Mouse (Mus musculus) neural tube, embryonic 13.5 days (tissue): ENCODE data around the gene Atrx. TPM values are rescaled to one million over a fixed set of nuclear protein-coding genes. Genes with fewer than 3 reads are reported as not detected.
A peak's percentile ranks its signal among the peaks of the same experiment; 100 is the strongest.
"Not testable (repeated sequence)": the region's sequence is repeated elsewhere in the genome, so short reads cannot be mapped to it uniquely, and the experiment has no call there.

ENCODE experiments used
- ATAC-seq: fragments of 200-750 bp; cut with Nextera tagmentation; 2 replicates; pipeline ENCODE4 v1.8.0; 2017; ENCODE audit warnings: low read depth, mild to moderate bottlenecking, moderate TSS enrichment, moderate library complexity
- H3K27ac ChIP-seq: fragments of 300-500 bp; sonication (generic); replicated peaks from 2 replicates; pipeline ENCODE4 v1.5.1; 2015; ENCODE audit warnings: moderate library complexity, mild to moderate bottlenecking, inconsistent platforms
- H3K27me3 ChIP-seq: fragments of 300-500 bp; sonication (generic); 2 replicates; pipeline ENCODE4 v1.6.1; 2015; ENCODE audit warnings: mild to moderate bottlenecking, inconsistent platforms
- H3K36me3 ChIP-seq: fragments of 300-500 bp; sonication (generic); 2 replicates; pipeline ENCODE4 v1.6.1; 2015; ENCODE audit warnings: mild to moderate bottlenecking, inconsistent platforms
- H3K4me1 ChIP-seq: fragments of 300-500 bp; sonication (generic); replicated peaks from 2 replicates; pipeline ENCODE4 v1.6.1; 2015; ENCODE audit warnings: inconsistent platforms
- H3K4me2 ChIP-seq: fragments of 300-500 bp; sonication (generic); 2 replicates; pipeline ENCODE4 v1.6.1; 2015; ENCODE audit warnings: inconsistent platforms, mild to moderate bottlenecking, moderate library complexity
- H3K4me3 ChIP-seq: fragments of 300-500 bp; sonication (generic); 2 replicates; pipeline ENCODE4 v1.5.1; 2015; ENCODE audit warnings: mild to moderate bottlenecking, inconsistent platforms
- H3K9ac ChIP-seq: fragments of 300-500 bp; sonication (generic); 2 replicates; pipeline ENCODE4 v1.6.1; 2015; ENCODE audit warnings: moderate library complexity, mild to moderate bottlenecking, inconsistent platforms
- H3K9me3 ChIP-seq: fragments of 300-500 bp; sonication (generic); 2 replicates; pipeline ENCODE4 v1.6.1; 2016; ENCODE audit warnings: inconsistent platforms
- WGBS: fragments of 180-500 bp; shearing (Covaris S2); methylation state at CpG from one replicate; pipeline ENCODE4 v1.1.7; 2015; 5-methylcytosine and 5-hydroxymethylcytosine counted together
- polyA plus RNA-seq: library from polyadenylated mRNA; unstranded; fragments of >200 nt; fragmentation: Nextera tagmentation; extraction: Ambion mirVana; gene quantifications from 2 replicates; pipeline ENCODE4 v1.2.1, GENCODE M21; 2015

The Atrx gene
- polyA plus RNA-seq, 1 experiment from 2014 or later = 197 TPM

DNA sequence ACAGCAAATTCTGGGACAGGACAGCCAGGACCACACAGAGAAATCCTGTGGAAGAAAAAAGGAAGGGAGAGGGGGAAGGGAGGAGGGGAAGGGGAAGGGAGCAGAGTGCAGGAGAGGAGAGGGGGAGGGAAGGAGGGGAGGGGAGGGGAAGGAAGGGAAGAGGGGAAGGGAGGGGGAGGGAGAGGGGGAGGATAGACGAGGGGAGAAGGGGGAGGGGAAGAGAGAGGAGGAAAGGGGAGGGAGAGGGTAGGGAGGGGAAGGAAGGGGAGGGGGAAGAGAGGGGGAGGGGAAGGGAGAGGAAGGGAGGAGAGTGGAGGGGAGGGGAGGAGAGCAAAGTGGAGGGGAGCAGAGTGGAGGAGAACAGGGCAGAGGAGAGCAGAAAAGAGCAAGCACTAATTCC lies 5.3 kb downstream of the Atrx start:
- no peaks in the 10 kb centered on the region for H3K36me3 ChIP-seq
- no peaks in the 10 kb centered on the region for H3K9me3 ChIP-seq
- H3K4me3 ChIP-seq = no peak overlapping the region
- H3K9ac ChIP-seq = no peak overlapping the region
- no peak overlapping the region for H3K27ac ChIP-seq
- no peaks in the 10 kb centered on the region for H3K27me3 ChIP-seq
- no peak overlapping the region for H3K4me2 ChIP-seq
- peaks cover 18% of the 10 kb centered on the region for H3K4me1 ChIP-seq
- no peak for ATAC-seq
- WGBS = no CpG with 5 or more reads among the region's 1 CpGs

DNA sequence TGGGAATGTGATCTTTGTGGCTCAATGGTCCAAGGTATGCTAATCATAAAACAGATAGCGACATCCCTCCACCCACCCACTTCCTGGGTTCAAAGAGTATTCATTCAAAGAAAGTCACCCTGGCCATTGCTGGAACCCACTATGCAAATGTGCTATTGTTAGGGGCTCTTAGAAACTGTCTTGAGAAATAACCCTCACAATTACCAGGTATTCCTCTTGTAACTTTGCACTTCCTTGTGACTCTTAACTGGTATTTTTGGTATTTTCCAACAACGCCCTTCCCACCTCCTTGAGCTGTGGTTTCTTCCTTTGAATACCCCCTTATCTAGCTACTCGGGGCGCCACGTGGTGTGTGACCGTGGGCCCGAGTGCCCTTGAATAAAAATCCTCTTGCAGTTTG lies 6.2 kb downstream of the Atrx start:
- H3K9ac ChIP-seq, H3K27ac ChIP-seq, H3K36me3 ChIP-seq, ATAC-seq, H3K4me3 ChIP-seq, H3K4me2 ChIP-seq, H3K27me3 ChIP-seq, H3K9me3 ChIP-seq: not testable (repeated sequence)
- peaks cover 18% of the 10 kb centered on the region for H3K4me1 ChIP-seq
- 84% methylated on average over 7 of the region's 7 CpGs for WGBS

DNA sequence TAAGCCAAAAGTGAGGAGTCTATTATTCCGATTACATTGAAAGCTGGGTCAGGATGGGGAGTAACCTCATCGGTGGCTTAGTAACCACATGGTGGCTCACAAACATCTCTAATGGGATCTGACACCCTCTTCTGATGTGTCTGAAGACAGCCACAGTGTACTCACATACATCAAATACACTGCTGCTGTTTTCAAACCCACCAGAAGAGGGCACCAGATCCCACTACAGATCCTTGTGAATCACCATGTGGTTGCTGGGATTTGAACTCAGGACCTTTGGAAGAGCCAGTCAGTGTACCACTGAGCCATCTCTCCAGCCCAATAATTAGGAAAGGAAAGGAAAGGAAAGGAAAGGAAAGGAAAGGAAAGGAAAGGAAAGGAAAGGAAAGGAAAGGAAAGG lies 7.8 kb downstream of the Atrx start:
- ATAC-seq = no peak
- H3K9ac ChIP-seq = no peak overlapping the region
- no peaks in the 10 kb centered on the region for H3K36me3 ChIP-seq
- H3K27me3 ChIP-seq = no peaks in the 10 kb centered on the region
- H3K4me1 ChIP-seq = peaks cover 6% of the 10 kb centered on the region; the same call in 1 of the 2 replicates
- H3K4me3 ChIP-seq = no peak overlapping the region
- H3K4me2 ChIP-seq = no peak overlapping the region
- H3K27ac ChIP-seq = no peak overlapping the region
- no peaks in the 10 kb centered on the region for H3K9me3 ChIP-seq
- 81% methylated on average over 2 of the region's 2 CpGs for WGBS

DNA sequence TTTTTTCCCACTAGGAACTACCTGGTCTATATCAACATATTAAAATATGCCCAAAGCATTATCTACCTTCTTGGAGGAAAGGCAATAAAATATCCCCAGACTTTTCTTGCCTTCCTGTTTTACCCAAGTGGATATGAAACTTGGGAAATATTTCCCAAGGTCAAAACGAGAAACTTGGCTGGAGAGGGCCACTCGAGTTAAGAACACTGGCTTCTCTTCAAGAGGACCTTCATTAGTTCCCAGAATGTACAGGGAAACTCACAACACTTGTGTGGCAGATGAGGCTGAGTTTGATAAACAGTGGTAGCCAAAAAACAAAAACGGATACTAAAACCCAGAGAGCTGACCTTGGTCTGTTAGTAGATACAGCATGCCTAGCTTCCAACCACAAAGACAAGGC lies 17.5 kb downstream of the Atrx start:
- 90% methylated on average over 3 of the region's 3 CpGs for WGBS

DNA sequence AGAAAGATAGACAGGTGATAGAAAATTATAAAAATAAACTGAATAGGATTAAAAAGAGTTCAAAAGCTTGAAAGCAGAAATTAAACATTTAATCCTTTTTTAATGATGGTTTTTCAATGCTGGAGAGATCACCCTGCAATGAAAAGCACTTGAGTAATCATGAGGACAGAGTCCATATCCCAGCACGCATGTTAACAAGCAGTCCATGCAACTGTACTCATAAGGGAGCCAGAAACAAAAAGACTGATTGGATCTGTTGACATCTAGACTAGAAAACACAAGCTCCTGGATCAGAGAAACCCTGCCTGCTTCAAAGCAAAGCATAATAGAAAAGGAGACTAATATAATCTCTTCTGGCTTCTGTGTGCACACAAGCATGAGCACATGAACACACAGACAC lies 27.6 kb downstream of the Atrx start:
- Histone ChIP-seq H3K27me3 (no peaks in the 10 kb centered on the region), H3K9me3 (no peaks in the 10 kb centered on the region), H3K4me1 (no peaks in the 10 kb centered on the region), H3K9ac (no peak overlapping the region), H3K36me3 (no peaks in the 10 kb centered on the region), H3K4me3 (no peak overlapping the region), H3K4me2 (no peak overlapping the region), H3K27ac (no peak overlapping the region)
- no peak for ATAC-seq
- WGBS = 81% methylated on average over 1 of the region's 1 CpGs

More for the DNA sequence above, 17.5 kb downstream of the Atrx start:
- no peak overlapping the region for H3K9ac ChIP-seq
- H3K4me2 ChIP-seq = no peak overlapping the region
- no peak overlapping the region for H3K4me3 ChIP-seq
- no peaks in the 10 kb centered on the region for H3K27me3 ChIP-seq
- no peak overlapping the region for H3K27ac ChIP-seq
- no peaks in the 10 kb centered on the region for H3K36me3 ChIP-seq
- ATAC-seq = no peak
- H3K9me3 ChIP-seq = no peaks in the 10 kb centered on the region
- H3K4me1 ChIP-seq = no peaks in the 10 kb centered on the region

DNA sequence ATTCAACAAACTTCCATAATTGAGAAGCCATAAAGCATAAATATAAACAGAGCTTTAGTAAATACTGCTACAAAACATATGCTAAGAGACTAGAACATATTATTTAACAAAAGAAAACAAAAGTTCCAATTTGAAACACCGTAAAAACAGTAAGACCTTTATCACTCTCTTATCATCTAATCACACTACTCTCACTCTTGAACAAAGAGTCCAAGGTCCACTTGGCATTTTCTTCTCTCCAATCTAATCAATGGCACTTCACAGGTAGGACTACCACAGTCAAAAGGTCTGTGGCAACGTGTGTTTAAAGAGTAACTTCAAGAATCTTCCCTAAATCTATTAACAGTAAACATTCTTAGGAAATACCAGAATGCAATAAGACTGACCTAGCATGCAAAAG lies 42.3 kb downstream of the Atrx start:
- H3K9ac ChIP-seq = no peak overlapping the region
- no peaks in the 10 kb centered on the region for H3K27me3 ChIP-seq
- 87% methylated on average over 2 of the region's 2 CpGs for WGBS
- ATAC-seq = no peak
- H3K9me3 ChIP-seq = no peaks in the 10 kb centered on the region
- H3K4me3 ChIP-seq = no peak overlapping the region
- H3K4me2 ChIP-seq = no peak overlapping the region
- H3K27ac ChIP-seq = no peak overlapping the region
- no peaks in the 10 kb centered on the region for H3K4me1 ChIP-seq
- 0 out of 2 replicates have a peak, but pooled peaks cover 3% of the 10 kb centered on the region for H3K36me3 ChIP-seq

DNA sequence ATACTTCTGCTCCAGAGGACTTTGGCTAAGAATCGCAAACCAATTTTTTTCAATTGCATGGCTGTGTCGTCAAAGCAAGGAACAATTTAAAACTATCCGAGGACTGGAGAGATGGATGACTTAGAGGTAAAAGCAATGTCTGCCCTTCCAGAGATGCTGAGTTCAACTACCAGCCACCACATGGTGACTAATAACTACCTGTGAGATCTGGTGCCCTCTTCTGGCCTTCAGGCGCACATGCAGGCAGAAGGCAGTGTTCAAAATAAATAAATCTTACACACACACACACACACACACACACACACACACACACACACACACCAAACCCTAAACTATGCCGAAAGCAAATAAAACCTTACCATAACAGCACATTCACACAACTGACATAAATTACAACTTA lies 64.8 kb downstream of the Atrx start:
- Histone ChIP-seq H3K27me3 (no peaks in the 10 kb centered on the region), H3K27ac (no peak overlapping the region), H3K4me1 (no peaks in the 10 kb centered on the region), H3K4me2 (no peak overlapping the region), H3K9me3 (no peaks in the 10 kb centered on the region), H3K36me3 (peaks cover 10% of the 10 kb centered on the region; the same call in 1 of the 2 replicates), H3K4me3 (no peak overlapping the region), H3K9ac (no peak overlapping the region)
- 91% methylated on average over 5 of the region's 5 CpGs for WGBS
- no peak for ATAC-seq

DNA sequence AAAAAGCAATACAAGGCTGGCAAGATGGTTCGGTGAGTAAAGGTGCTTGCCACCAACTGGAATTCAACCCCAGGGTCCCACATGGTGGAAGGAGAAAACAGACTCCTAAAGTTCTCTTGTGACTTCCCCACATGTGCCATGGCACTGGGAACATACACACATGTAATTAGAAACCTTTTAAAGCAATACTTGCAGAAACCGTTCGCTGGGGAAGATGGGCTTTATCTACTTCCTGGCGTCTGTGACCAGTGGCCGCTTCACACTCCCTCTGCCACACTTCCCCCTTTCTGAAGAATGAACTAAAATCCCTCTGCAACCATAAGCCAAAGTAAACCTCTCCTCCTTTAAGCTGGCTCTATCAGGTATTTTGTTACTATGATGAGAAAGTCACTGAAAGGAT lies 104.7 kb downstream of the Atrx start:
- Histone ChIP-seq H3K27me3 (0 out of 2 replicates have a peak, but pooled peaks cover 3% of the 10 kb centered on the region), H3K4me2 (no peak overlapping the region), H3K4me3 (no peak overlapping the region), H3K27ac (no peak overlapping the region), H3K4me1 (no peaks in the 10 kb centered on the region), H3K9ac (no peak overlapping the region), H3K9me3 (no peaks in the 10 kb centered on the region), H3K36me3 (peaks cover 14% of the 10 kb centered on the region; the same call in 1 of the 2 replicates)
- ATAC-seq = no peak
- WGBS = 92% methylated on average over 5 of the region's 5 CpGs

DNA sequence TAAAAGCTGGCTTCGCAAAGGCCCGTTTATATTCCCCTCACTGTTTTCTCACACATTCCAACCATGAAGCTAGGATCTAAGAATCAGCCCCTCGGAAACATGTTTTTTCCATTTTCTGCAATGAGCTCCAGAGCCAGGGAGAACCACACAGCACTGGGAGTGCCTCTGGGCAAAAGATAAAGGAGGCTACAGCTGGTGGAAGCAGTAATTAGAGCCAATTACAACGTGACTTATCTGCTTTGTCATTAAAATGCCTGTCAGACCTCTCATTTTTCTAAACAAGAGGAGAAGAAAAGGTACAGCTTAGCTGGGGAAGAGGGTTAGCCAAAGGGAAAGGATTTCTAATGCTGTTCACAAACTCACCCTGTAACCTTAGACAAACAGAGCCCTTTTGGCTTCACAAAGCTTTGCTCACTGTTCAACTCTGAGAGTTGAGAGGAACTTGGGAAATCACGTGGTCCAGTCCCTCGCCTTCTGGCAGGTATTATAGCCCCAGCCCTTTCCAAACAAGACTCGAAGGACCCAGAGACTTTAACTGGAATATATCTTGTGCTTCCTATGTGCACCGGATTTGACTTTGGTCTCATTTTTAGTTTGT lies 134.3 kb downstream of the Atrx start:
- 0 out of 2 replicates have a peak, but pooled peaks have one; percentile 43 for ATAC-seq
- 52% methylated on average over 8 of the region's 8 CpGs for WGBS
- no peak overlapping the region for H3K27ac ChIP-seq

DNA sequence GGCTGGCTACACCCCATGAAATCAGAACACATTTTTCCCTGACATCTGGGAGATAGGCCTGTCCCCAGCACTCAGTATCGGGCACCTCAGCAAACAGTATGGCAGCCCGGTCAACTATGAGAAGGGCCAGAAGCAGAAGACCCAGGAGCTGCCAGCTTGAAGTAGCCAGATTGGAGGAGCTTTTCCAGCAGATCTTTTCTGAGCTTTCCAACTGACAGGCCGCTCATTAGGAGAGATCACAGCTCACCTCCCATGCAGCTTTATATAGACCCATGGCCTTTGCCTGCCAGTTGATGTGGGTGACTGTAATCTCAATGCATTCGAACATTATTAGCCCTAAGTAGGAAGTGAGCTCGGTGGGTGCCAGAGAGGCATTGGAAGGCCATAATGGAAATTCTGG lies 155.9 kb downstream of the Atrx start:
- no peak overlapping the region for H3K4me2 ChIP-seq
- no peaks in the 10 kb centered on the region for H3K36me3 ChIP-seq
- WGBS = 86% methylated on average over 5 of the region's 5 CpGs
- no peak for ATAC-seq
- H3K27me3 ChIP-seq = peaks cover 15% of the 10 kb centered on the region
- no peaks in the 10 kb centered on the region for H3K4me1 ChIP-seq
- H3K9ac ChIP-seq = no peak overlapping the region
- no peak overlapping the region for H3K27ac ChIP-seq
- no peak overlapping the region for H3K4me3 ChIP-seq
- H3K9me3 ChIP-seq = no peaks in the 10 kb centered on the region

More for the DNA sequence above, 134.3 kb downstream of the Atrx start:
- no peak overlapping the region for H3K9ac ChIP-seq
- H3K9me3 ChIP-seq = no peaks in the 10 kb centered on the region
- no peak overlapping the region for H3K4me3 ChIP-seq
- peaks cover 15% of the 10 kb centered on the region; the same call in 1 of the 2 replicates for H3K27me3 ChIP-seq
- peaks cover 4% of the 10 kb centered on the region; the same call in 1 of the 2 replicates for H3K36me3 ChIP-seq
- no peaks in the 10 kb centered on the region for H3K4me1 ChIP-seq
- H3K4me2 ChIP-seq = no peak overlapping the region

DNA sequence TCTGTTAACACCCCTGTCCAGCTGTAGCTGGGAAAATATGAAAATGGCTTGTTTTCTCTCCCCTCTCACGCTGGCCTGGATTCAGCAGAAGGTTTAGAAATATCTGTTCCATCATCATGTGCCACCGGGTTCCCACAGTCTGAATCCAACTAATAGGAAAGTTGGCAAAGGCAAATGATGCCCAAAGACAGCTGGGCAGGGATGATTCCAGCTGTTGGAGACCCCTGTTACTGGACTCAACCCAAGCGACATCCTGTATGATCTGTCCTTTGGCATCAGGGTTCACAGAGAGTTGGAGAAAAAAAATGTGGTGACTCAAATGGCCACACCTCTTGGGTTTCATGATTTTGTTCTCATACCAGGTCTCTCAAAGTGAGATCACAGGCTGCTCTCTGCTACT lies 161.3 kb downstream of the Atrx start:
- H3K9me3 ChIP-seq = no peaks in the 10 kb centered on the region
- H3K4me1 ChIP-seq = peaks cover 17% of the 10 kb centered on the region
- H3K27ac ChIP-seq = no peak overlapping the region
- no peak overlapping the region for H3K9ac ChIP-seq
- no peak for ATAC-seq
- no peaks in the 10 kb centered on the region for H3K36me3 ChIP-seq
- peaks cover 57% of the 10 kb centered on the region for H3K27me3 ChIP-seq
- no peak overlapping the region for H3K4me3 ChIP-seq
- WGBS = 71% methylated on average over 3 of the region's 3 CpGs
- H3K4me2 ChIP-seq = no peak overlapping the region

DNA sequence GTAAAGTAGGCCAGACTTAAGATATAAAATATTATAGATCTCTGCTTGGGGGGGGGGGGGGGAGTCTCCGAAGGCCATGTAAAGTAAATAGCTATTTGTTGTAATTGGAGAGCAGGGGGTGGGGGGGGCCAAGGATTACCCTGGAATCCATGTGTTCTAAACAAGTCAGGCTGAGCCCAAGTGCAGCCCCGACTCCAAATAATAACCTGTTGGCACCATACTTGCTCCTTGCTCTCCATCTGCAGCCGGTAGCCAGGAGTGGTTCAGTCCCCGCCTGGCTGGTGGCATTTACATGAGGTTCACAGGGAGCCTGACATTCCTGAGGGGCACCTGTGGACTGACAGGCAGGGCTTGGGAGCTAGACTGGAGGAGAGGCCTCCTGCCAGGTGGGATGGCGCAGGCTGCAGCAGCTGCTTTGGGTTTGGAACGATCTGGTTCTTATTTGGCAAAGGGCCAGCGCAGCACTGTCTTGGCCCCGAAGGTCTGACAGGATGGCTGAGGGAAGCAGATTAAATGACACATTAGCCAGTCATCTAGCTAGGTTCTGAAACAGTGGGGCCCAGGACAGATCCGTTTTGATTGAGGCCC lies 161.9 kb downstream of the Atrx start:
- Histone ChIP-seq H3K9ac (no peak overlapping the region), H3K27me3 (peaks cover 62% of the 10 kb centered on the region), H3K4me1 (peaks cover 19% of the 10 kb centered on the region), H3K9me3 (no peaks in the 10 kb centered on the region), H3K4me2 (no peak overlapping the region), H3K4me3 (no peak overlapping the region), H3K27ac (no peak overlapping the region), H3K36me3 (no peaks in the 10 kb centered on the region)
- WGBS = 42% methylated on average over 9 of the region's 9 CpGs
- no peak for ATAC-seq

DNA sequence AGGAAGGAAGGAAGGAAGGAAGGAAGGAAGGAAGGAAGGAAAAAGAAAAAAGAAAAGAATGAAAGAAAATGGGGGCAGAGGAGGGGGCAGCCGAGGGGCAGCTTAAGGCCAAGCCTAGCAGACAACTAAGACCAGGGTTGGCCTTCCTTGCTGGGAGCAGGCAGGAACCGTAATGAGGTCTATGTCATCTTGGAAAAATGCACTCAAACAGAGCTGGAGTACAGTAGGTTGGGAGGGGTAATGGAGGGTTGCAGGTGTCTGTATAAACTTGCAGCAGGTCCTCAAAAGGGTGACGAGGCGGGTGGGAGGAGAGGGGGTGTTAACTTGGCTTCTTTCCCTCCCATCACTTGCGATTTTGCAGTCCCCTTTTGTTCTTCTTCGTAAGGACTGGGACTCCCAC lies 163.2 kb downstream of the Atrx start:
- no peak for ATAC-seq
- Histone ChIP-seq H3K9me3 (no peaks in the 10 kb centered on the region), H3K27me3 (peaks cover 69% of the 10 kb centered on the region), H3K4me2 (no peak overlapping the region), H3K4me3 (no peak overlapping the region), H3K27ac (no peak overlapping the region), H3K9ac (no peak overlapping the region), H3K4me1 (peaks cover 19% of the 10 kb centered on the region), H3K36me3 (no peaks in the 10 kb centered on the region)
- WGBS = 40% methylated on average over 6 of the region's 6 CpGs
